Mouse (Mus musculus): ENCODE results near the gene Tmie. TPM values are rescaled to one million over a fixed set of nuclear protein-coding genes. Genes with fewer than 3 reads are reported as not detected.

Gene Tmie
- total RNA-seq, 1 experiment from 2014 or later, result 0.50 TPM

- ATAC-seq (replicated peaks in 1 of 2; ENCODE audit: insufficient read depth in 1 of 2, low FRiP score in 2 of 2, low TSS enrichment in 1 of 2, low read depth in 1 of 2, poor library complexity in 2 of 2, severe bottlenecking in 2 of 2), result no peak
These were observed 12.6 kb upstream of the Tmie start for GRCm38 (mm10) chr9:110892552-110892951.

DNA sequence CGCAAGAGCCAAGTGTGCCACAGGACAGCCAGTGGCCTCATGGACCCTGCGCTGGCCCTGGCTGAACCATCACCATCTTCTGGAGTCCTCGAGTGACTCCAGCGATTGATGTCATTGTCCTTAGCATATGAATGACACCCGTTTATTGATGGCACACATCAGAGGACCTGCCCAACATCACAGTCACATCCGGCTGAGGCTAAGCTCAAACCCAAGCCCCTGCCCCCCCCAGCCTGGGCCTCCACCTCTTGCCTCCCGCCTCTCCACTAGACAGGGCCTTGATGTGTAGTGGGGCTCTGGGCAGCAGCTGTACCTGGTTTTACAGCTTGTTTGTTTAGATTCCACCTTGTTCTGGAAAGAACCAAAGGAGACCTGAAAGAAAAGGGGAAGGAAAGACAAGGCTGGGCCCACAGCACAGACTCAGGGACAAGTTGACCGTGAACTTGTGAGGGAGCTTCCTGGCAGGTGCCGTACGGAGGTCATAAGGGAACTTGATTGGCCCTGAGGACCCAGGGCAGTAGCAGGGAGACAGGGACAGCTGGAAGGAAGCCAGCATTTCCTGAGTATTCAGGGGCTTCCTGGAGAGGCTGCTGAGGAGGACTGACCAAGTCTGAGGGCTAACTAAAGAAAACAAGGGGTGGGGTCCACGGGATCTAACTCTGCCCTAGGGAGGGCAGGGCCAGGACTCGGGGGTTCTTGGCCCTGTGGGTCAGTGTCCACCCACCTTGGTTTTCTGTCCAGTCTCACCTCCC is 11.3 kb upstream of the Tmie start:
- ATAC-seq (replicated peaks in 1 of 2; ENCODE audit: insufficient read depth in 1 of 2, low FRiP score in 2 of 2, low TSS enrichment in 1 of 2, low read depth in 1 of 2, poor library complexity in 2 of 2, severe bottlenecking in 2 of 2), result peak; percentile 58 to 64

DNA sequence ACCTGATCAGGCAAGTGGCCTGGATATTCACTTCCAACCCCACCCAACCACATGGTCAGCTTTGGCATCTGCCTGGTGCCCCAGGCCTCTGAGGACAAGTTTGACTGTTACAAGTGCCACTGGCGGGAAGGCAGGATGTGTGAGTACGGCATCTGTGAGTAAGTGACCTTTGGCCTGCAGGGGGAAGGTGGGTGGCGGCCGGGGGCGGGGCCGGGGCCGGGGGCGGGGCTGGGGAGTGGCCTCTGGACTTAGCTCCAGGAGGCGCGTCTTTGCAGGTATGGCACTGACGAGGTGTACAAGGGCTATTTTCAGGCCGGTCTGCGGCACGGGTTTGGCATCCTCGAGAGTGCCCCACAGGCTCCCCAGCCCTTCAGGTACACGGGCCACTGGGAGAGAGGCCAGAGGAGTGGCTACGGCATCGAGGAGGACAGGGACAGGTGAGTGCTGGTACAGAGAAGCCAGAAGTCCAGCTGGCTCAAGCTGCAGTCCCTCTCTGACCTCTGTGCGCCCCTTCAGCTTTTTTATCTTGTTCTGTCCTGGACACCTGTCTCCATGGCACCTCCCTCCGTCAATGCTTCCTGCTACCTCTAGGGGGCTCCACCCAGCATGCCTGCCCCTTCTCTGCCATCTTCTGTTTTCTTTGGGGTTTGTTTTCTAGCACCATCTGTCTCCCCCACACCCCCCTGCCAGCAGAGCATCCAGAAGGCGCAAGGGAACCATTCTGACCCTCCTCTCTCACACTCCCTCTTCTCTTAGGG is 10.3 kb upstream of the Tmie start:
- ATAC-seq (replicated peaks in 1 of 2; ENCODE audit: insufficient read depth in 1 of 2, low FRiP score in 2 of 2, low TSS enrichment in 1 of 2, low read depth in 1 of 2, poor library complexity in 2 of 2, severe bottlenecking in 2 of 2), result no peak

DNA sequence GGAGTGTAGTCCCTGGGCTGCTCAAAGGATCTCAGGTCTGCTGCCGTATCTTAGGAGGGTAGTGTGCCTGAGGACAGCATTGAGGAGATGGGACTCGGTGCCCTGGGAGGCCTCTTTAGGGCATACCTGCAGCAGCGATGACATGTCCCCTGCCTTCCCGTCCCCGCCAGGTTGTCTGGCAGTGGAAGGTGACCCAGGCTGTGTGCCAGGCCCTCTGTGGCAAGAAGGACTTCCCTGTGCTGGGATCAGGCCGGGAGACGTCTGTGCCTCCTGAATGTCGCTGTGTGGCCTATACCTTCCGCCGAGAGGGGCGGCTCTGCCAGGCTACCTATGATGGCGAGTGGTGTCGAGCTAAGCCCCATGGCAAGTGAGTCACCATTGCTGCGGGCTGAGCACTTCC is 9.0 kb upstream of the Tmie start:
- ATAC-seq (replicated peaks in 1 of 2; ENCODE audit: insufficient read depth in 1 of 2, low FRiP score in 2 of 2, low TSS enrichment in 1 of 2, low read depth in 1 of 2, poor library complexity in 2 of 2, severe bottlenecking in 2 of 2), result no peak

- ATAC-seq (replicated peaks in 1 of 2; ENCODE audit: insufficient read depth in 1 of 2, low FRiP score in 2 of 2, low TSS enrichment in 1 of 2, low read depth in 1 of 2, poor library complexity in 2 of 2, severe bottlenecking in 2 of 2), result no peak
These were observed 7.7 kb upstream of the Tmie start for GRCm38 (mm10) chr9:110887388-110888303.

GRCm38 (mm10) chr9:110881953-110882352 is 2.0 kb upstream of the Tmie start:
- ATAC-seq (replicated peaks in 1 of 2; ENCODE audit: insufficient read depth in 1 of 2, low FRiP score in 2 of 2, low TSS enrichment in 1 of 2, low read depth in 1 of 2, poor library complexity in 2 of 2, severe bottlenecking in 2 of 2), result no peak

DNA sequence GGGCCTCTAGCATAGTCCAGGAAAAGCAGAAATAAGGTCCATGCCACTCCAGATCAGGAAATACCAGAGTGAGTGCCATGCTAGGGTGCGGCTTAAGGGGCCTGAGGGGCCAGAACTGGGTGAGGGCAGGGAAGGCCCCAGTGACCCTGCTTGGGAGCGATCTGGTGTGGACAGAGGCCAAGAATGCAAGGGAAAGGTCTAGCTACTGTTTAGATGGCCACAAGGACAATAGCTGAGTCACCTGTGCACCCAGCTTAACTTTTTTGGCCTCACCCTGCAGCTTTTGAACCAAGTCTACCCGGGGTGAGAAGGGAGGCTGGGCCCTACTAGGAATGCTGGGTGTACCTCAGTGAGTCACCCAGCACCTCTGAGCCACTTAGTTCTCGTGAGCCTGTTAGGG is 859 bp upstream of the Tmie start:
- ATAC-seq (replicated peaks in 1 of 2; ENCODE audit: insufficient read depth in 1 of 2, low FRiP score in 2 of 2, low TSS enrichment in 1 of 2, low read depth in 1 of 2, poor library complexity in 2 of 2, severe bottlenecking in 2 of 2), result no peak

GRCm38 (mm10) chr9:110879191-110879920 is 557 bp downstream of the Tmie start, which contains the start of gene Als2cl:
Gene Als2cl (plus strand): TSS chr9:110879870.
- ATAC-seq (replicated peaks in 1 of 2; ENCODE audit: insufficient read depth in 1 of 2, low FRiP score in 2 of 2, low TSS enrichment in 1 of 2, low read depth in 1 of 2, poor library complexity in 2 of 2, severe bottlenecking in 2 of 2), result no peak

DNA sequence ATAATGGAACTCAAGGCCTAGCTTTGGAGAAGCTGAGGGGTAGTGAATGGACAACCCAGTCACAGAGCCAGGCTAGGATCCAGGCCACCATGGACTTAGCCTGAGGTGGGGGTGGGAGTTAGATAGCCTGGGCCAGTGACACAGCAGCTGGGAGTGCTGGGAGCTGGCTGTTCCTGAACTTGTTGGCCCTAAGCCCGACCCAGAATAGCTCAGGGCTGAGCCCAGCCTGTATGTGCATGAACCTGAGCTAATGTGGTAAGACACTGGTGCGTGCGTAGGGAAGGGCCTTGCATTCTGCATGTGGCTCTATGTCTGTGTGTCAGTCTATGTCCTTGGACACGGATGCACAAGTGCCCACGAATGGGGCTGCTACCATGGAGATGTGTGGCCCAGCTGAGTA is 2.0 kb downstream of the Tmie start:
- ATAC-seq (replicated peaks in 1 of 2; ENCODE audit: insufficient read depth in 1 of 2, low FRiP score in 2 of 2, low TSS enrichment in 1 of 2, low read depth in 1 of 2, poor library complexity in 2 of 2, severe bottlenecking in 2 of 2), result no peak

DNA sequence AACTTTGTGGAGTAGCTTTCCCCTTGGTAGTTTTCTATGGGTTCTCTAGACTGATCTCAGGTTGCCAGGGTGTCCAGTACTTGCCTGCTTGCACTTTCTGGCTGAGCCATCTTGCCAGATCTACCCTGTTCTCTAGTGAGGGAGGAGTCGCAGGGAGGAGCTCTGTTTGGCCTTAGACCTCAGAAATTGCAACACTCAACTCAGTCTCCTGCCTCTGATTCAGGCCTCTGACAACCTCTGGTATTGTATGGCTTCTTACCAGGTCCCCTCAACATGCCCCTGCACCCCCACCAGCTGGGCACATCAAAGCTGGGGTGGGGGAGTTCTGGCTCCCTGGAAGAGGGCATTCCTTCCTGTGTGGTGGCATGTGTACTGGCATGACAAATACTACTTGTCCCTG is 2.6 kb downstream of the Tmie start:
- ATAC-seq (replicated peaks in 1 of 2; ENCODE audit: insufficient read depth in 1 of 2, low FRiP score in 2 of 2, low TSS enrichment in 1 of 2, low read depth in 1 of 2, poor library complexity in 2 of 2, severe bottlenecking in 2 of 2), result no peak

- no peak for ATAC-seq (replicated peaks in 1 of 2; ENCODE audit: insufficient read depth in 1 of 2, low FRiP score in 2 of 2, low TSS enrichment in 1 of 2, low read depth in 1 of 2, poor library complexity in 2 of 2, severe bottlenecking in 2 of 2)
These were observed 4.6 kb downstream of the Tmie start for GRCm38 (mm10) chr9:110875288-110875695.

GRCm38 (mm10) chr9:110874660-110875191 is 5.2 kb downstream of the Tmie start:
- no peak for ATAC-seq (replicated peaks in 1 of 2; ENCODE audit: insufficient read depth in 1 of 2, low FRiP score in 2 of 2, low TSS enrichment in 1 of 2, low read depth in 1 of 2, poor library complexity in 2 of 2, severe bottlenecking in 2 of 2)

DNA sequence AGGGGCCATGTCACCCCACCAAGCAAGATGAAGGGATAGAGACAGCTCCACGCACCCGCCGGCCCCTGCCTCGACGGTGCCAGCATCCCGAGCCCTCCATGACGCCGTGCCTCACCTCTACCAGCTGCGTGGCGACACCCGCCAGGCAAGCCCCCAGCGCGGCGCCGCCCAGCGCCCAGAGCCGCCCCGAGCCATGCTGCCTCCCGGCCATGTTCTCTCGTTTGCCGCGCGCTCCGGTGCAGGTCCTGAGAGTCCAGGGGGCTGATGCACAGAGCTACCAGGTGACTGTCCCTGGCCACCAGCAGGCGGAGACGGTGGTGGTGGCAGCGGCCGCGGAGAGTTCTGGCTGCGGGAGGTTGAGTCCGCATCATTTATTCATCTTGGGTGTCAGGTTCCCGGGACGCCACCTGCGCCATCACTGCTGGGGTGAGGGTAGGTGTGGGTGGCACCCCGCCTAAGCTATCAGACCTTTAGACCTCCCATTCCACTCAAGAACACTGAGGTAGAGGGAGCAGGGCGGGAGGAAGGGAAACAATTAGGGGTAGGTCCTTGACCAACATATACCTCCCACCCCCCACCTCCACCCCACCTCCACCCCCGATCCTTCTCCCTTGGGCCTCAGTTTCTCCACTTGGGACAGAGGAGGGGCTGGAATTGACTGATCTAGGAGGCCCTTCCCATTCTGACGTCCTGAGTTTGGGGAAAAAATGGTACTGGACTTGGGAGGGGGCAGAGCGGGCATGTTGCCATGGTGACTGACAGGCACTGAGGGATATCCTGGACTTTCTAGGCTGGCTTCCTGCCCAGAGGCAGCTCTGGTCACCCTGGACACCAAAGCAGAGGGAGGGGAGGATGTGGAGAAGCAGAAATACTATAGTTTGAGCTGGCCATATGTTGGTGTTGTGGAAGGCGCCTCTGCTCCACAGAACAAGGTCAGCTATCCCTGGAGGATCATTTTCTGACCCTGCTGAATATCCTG is 5.9 kb downstream of the Tmie start:
- ATAC-seq (replicated peaks in 1 of 2; ENCODE audit: insufficient read depth in 1 of 2, low FRiP score in 2 of 2, low TSS enrichment in 1 of 2, low read depth in 1 of 2, poor library complexity in 2 of 2, severe bottlenecking in 2 of 2), result peak in 1 of 2 experiments; percentile 12; a peak in 1 of 4 replicates

DNA sequence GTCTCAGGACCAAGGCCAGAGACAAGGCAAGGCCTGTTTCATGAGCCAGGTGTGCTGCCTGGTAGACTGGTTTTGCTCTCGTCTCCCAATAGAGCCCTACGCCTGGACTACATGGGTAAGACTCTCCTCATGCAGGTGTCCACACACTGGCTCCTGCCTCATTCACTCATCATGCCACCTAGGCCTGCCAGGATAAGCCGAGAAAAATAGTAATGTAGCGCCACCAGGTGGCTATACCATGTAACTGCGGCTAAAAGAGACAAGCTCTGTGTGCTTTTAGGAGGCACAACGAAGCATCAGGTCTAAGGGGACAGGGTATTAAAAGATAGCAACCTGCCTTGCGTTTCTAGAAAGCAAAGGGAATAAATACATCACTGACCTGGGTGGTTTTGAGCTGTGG is 8.9 kb downstream of the Tmie start:
- ATAC-seq (replicated peaks in 1 of 2; ENCODE audit: insufficient read depth in 1 of 2, low FRiP score in 2 of 2, low TSS enrichment in 1 of 2, low read depth in 1 of 2, poor library complexity in 2 of 2, severe bottlenecking in 2 of 2), result peak; percentile 63 to 66

DNA sequence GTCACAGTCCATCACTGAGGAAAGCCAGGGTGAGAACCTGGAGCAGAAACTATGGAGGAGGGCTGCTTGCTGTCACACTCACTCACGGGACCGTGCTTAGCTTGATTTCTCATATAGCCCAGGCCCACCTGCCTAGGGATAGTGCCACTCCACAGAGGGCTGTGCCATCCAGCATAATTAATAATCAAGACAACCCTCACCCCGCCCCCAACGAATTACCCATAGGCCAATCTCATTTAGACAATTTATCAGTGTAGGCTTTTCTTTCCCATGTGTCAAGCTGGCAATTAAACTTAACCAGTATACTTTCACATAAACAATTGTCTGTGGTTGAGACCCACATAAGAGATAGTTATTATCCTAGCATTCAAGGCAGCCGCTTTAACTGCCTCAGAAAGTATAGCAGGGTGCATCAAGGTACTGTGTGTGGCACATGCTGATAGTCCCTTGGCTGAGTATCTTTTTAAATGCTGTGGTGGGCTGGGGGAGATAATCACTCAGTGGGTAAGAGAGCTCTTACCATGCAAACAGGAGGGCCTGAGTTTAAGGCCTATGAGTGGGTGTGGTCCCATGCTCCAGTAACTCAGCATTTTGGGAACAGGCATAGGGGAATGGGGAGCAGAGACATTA is 20.8 kb downstream of the Tmie start:
- ATAC-seq (replicated peaks in 1 of 2; ENCODE audit: insufficient read depth in 1 of 2, low FRiP score in 2 of 2, low TSS enrichment in 1 of 2, low read depth in 1 of 2, poor library complexity in 2 of 2, severe bottlenecking in 2 of 2), result peak; percentile 31 to 37; a peak in 1 of 4 replicates

All from hematopoietic stem cell, adult 5-6 weeks (primary cell).